Mouse (Mus musculus) heart, embryonic 14.5 days (tissue): ENCODE measurements at regions not wholly inside any gene's neighbourhood (a gene's known extent, or its start where the extent isn't known, plus 50 kb on each side); places are given as distances from the start of the nearest gene placed in this dataset.

ENCODE experiments used
- ATAC-seq: fragments of 200-750 bp; cut with Nextera tagmentation; 2 replicates; pipeline ENCODE4 v1.8.0; 2017; ENCODE audit warnings: low read depth, moderate TSS enrichment; ENCODE audit not compliant: insufficient number of reproducible peaks, insufficient read depth, low FRiP score
- H3K27ac ChIP-seq, 2 experiments: fragments of 200-500 bp in 1 of 2; fragments of 300-500 bp in 1 of 2; sonication (generic) in 1 of 2; replicated peaks in 1 of 2; 2 replicates each; pipeline ENCODE4 v1.5.1; 2012 to 2014; ENCODE audit warnings: low read depth in 2 of 2, low read length in 2 of 2, control low read depth in 1 of 2, mild to moderate bottlenecking in 1 of 2, mixed read lengths in 1 of 2; ENCODE audit not compliant: control insufficient read depth in 1 of 2, insufficient read depth in 1 of 2
- H3K27me3 ChIP-seq: fragments of 300-500 bp; sonication (generic); 2 replicates; pipeline ENCODE4 v1.6.1; 2014; ENCODE audit warnings: mild to moderate bottlenecking, low read length, control low read depth; ENCODE audit not compliant: control insufficient read depth, insufficient read depth
- H3K36me3 ChIP-seq: fragments of 300-500 bp; sonication (generic); 2 replicates; pipeline ENCODE4 v1.6.1; 2014; ENCODE audit warnings: mild to moderate bottlenecking, control low read depth, low read length, mixed read lengths; ENCODE audit not compliant: control insufficient read depth, insufficient read depth
- H3K4me1 ChIP-seq, 2 experiments: fragments of 200-500 bp in 1 of 2; fragments of 300-500 bp in 1 of 2; sonication (generic) in 1 of 2; 2 replicates each; pipeline ENCODE4 v1.6.1; 2012 to 2014; ENCODE audit warnings: low read length in 2 of 2, control low read depth in 1 of 2, mixed read lengths in 1 of 2; ENCODE audit not compliant: control insufficient read depth in 2 of 2, insufficient read depth in 2 of 2
- H3K4me2 ChIP-seq: fragments of 300-500 bp; sonication (generic); 2 replicates; pipeline ENCODE4 v1.6.1; 2014; ENCODE audit warnings: mild to moderate bottlenecking, low read length
- H3K4me3 ChIP-seq, 2 experiments: fragments of 200-500 bp in 1 of 2; fragments of 300-500 bp in 1 of 2; sonication (generic) in 1 of 2; 2 replicates each; pipeline ENCODE4 v1.5.1; 2012 to 2014; ENCODE audit warnings: low read length in 2 of 2, mild to moderate bottlenecking in 2 of 2, control low read depth in 1 of 2, low read depth in 1 of 2, moderate library complexity in 1 of 2; ENCODE audit not compliant: control insufficient read depth in 1 of 2, insufficient read depth in 1 of 2
- H3K9ac ChIP-seq: fragments of 300-500 bp; sonication (generic); 2 replicates; pipeline ENCODE4 v1.6.1; 2014; ENCODE audit warnings: mild to moderate bottlenecking, low read length
- H3K9me3 ChIP-seq: fragments of 300-500 bp; sonication (generic); 2 replicates; pipeline ENCODE4 v1.6.1; 2016; ENCODE audit warnings: low read length, control low read depth; ENCODE audit not compliant: control insufficient read depth
- WGBS: fragments of 180-500 bp; shearing (Covaris S2); extraction: QIAGEN DNeasy Blood & Tissue Kit; methylation state at CpG from one replicate; pipeline ENCODE4 v1.1.7; 2014; 5-methylcytosine and 5-hydroxymethylcytosine counted together

DNA sequence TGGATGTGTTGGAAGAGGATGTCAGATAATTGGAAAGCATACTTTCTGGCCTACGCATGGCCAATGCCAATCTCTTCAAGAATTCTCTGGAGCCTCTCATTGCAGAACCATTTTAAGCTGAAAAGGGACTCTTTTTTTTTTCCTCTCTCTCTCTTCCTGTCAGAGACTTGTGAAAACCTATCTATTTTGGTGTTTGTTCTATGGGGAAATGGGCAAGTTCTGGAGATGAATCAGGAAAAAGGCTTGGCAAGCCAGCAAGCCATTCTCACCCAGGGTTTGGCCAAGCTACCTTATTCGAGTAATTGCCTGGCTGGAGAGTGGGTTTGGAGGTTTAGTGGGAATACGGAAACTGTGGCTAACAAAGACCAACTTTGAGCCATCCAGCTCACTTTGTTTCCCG is 299.4 kb downstream of the Igsf11 start:
- Histone ChIP-seq H3K4me3 (no peak overlapping the region), H3K9ac (no peak overlapping the region), H3K4me1 (no peaks in the 10 kb centered on the region), H3K36me3 (no peaks in the 10 kb centered on the region), H3K4me2 (no peak overlapping the region), H3K9me3 (no peaks in the 10 kb centered on the region), H3K27me3 (no peaks in the 10 kb centered on the region), H3K27ac (no peak overlapping the region)
- no peak for ATAC-seq
- 80% methylated on average over 4 of the region's 4 CpGs for WGBS

DNA sequence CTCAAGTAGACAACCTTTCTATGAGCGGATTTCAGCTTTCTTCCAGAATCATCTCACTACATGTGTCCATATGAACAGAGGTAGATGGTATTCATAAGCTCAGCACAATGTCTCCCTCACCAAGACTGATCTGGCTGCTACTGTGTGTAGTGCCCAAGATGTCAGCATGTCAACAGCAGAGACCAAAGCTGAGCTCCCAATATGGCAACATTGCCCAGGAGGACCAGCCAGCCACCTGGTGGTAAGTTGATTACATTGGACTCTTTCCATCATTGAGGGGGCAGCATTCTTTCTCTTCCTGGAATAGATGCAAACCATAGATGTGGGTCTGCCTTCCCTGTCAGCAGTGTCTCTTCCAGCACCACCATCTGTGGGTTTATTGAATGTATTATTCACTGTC is 303.0 kb downstream of the Igsf11 start:
- Histone ChIP-seq H3K4me1 (no peaks in the 10 kb centered on the region), H3K9me3 (no peaks in the 10 kb centered on the region), H3K27ac (no peak overlapping the region), H3K9ac (no peak overlapping the region), H3K36me3 (no peaks in the 10 kb centered on the region), H3K27me3 (no peaks in the 10 kb centered on the region), H3K4me3 (no peak overlapping the region), H3K4me2 (no peak overlapping the region)
- ATAC-seq: no peak
- 78% methylated on average over 1 of the region's 1 CpGs for WGBS

DNA sequence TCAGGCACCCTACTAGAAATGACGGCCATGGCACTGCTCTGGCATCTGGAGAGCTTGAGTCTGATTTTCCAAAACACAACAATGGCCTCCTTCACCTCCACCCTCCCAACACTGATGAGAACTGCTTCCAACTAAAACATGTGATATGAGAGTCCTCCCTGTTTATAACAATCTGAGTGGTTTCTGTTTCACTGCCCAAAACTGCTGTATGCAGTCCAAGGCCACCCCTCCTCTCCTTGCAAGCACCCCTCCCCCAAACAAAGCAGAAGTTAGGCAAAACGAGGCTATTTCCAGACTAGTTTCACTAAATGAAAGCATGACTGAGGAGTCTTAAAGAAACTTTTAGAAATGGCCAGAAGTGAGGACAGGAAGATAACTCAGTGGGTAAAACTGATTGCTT is 304.4 kb downstream of the Igsf11 start:
- Histone ChIP-seq H3K4me2 (no peak overlapping the region), H3K36me3 (no peaks in the 10 kb centered on the region), H3K9ac (no peak overlapping the region), H3K27me3 (no peaks in the 10 kb centered on the region), H3K4me1 (no peaks in the 10 kb centered on the region), H3K9me3 (no peaks in the 10 kb centered on the region), H3K27ac (peak overlapping the region; percentile 24 to 31; a peak in 1 of 4 replicates), H3K4me3 (no peak overlapping the region)
- 46% methylated on average over 2 of the region's 2 CpGs for WGBS
- peak; percentile 59; the same call in 1 of the 2 replicates for ATAC-seq

DNA sequence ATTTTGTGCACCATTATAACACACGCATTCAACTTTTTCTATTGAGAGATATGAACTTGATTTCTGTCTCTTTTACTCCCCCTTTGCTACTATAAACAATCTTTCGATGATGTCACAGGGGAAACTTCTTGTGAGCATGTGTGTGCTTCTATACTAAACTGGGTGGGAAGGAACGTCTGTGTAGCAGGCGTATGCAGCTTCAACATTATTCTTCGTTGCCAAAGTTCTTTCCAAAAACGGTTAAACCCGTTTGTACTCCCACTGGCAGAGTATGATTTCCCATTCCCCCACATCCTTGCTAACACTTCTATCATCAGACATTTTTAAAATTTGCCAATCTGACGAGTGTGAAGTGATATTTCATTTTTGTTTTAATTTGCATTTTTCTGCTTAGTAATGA is 331.1 kb downstream of the Igsf11 start:
- Histone ChIP-seq H3K4me1 (no peaks in the 10 kb centered on the region), H3K4me3 (no peak overlapping the region), H3K9ac (no peak overlapping the region), H3K9me3 (no peaks in the 10 kb centered on the region), H3K27ac (no peak overlapping the region), H3K27me3 (no peaks in the 10 kb centered on the region), H3K4me2 (no peak overlapping the region), H3K36me3 (no peaks in the 10 kb centered on the region)
- 68% methylated on average over 8 of the region's 8 CpGs for WGBS
- no peak for ATAC-seq

DNA sequence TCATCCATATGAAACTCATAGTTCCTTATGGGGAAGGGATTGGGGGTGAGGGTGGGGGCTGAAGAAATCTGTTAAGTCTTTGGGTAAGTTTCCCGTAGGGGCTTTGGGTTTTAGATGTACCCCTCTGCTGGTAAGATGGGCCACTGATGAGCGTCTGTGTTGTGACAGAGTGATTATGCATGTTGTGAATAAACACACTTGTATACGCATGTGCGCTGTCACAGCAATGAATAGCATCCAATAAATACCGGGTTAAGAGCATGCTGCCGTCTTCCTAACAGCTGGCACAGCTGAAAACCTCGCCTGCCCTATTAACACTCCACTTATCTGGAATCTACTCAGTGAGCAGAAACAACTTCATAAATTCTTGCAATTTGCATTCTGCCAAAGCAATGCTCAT is 337.0 kb downstream of the Igsf11 start:
- no peak for ATAC-seq
- Histone ChIP-seq H3K4me3 (no peak overlapping the region), H3K36me3 (no peaks in the 10 kb centered on the region), H3K4me1 (no peaks in the 10 kb centered on the region), H3K27me3 (no peaks in the 10 kb centered on the region), H3K4me2 (no peak overlapping the region), H3K9ac (no peak overlapping the region), H3K9me3 (no peaks in the 10 kb centered on the region), H3K27ac (no peak overlapping the region)
- 72% methylated on average over 7 of the region's 7 CpGs for WGBS

DNA sequence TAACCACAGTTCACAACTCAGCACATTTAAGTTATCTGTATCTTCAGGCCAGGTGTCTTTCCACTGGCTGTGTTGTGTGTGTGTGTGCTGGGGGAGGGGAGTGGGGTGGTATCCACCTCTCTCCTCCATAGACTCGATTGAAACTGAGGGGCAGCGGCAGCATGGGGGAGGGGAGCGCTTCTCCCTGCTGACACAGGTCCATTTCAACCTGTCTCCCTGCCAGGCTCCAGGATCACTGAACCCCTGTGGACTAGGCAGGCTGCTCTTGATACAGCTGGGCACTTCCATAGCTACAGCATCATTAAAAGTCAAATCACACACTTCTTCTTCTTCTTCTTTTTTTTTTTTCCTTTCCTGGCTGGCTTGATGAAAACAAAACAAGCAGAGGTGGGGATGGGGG is 338.0 kb downstream of the Igsf11 start:
- Histone ChIP-seq H3K27ac (no peak overlapping the region), H3K27me3 (no peaks in the 10 kb centered on the region), H3K4me1 (no peaks in the 10 kb centered on the region), H3K4me2 (no peak overlapping the region), H3K4me3 (no peak overlapping the region), H3K9me3 (no peaks in the 10 kb centered on the region), H3K36me3 (no peaks in the 10 kb centered on the region), H3K9ac (no peak overlapping the region)
- no peak for ATAC-seq
- 27% methylated on average over 3 of the region's 3 CpGs for WGBS

DNA sequence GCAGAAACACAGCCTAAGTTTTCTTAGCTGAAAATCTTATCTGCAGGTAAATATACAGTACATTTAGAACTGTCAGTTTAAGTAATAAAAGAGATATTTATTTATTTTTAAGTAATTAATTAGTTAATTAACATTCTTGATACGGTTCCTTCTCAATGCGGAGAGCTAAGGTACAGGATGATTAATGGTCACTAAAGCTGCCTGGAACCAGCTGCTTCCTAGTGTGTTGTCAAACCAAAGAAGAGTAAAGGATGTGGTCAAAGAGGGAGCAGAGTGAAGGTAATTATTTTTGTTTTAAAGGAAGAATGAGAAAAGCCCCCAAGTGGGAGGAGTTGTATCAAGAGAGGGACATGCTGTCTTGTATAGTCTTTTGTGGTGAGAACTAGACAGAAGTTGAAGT is 341.8 kb downstream of the Igsf11 start:
- no peak overlapping the region for H3K27ac ChIP-seq
- no peaks in the 10 kb centered on the region for H3K9me3 ChIP-seq
- no peaks in the 10 kb centered on the region for H3K27me3 ChIP-seq
- ATAC-seq: no peak
- no peaks in the 10 kb centered on the region for H3K36me3 ChIP-seq
- H3K4me1 ChIP-seq: no peaks in the 10 kb centered on the region
- H3K9ac ChIP-seq: no peak overlapping the region
- H3K4me2 ChIP-seq: no peak overlapping the region
- 88% methylated on average over 2 of the region's 2 CpGs for WGBS
- H3K4me3 ChIP-seq: no peak overlapping the region

DNA sequence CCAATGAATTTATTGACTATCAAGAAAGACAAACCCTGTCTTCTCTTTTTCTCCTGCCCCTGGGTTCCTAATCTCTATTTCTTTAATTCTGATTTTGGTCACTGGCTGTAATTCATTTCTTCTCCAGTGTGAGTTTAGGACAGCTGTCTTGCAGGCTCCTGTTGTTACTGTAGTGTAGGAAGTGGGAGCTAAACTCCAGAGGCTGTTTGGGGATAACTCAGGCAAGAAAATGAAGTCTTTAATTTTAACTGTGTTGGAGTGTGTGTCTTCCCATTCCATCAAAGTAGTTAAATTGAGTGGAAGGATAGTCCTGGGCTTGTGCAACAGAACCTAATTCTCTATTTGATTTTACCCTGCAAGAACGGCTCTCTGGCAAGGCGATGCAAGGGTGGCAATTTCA is 381.0 kb downstream of the Igsf11 start:
- 87% methylated on average over 2 of the region's 2 CpGs for WGBS
- Histone ChIP-seq H3K9ac (no peak overlapping the region), H3K4me3 (no peak overlapping the region), H3K9me3 (no peaks in the 10 kb centered on the region), H3K36me3 (no peaks in the 10 kb centered on the region), H3K4me1 (no peaks in the 10 kb centered on the region), H3K27ac (no peak overlapping the region), H3K27me3 (no peaks in the 10 kb centered on the region), H3K4me2 (no peak overlapping the region)
- ATAC-seq: no peak
